12 mouse cellular contexts compared by ENCODE assay signal in the genomic region with DNA sequence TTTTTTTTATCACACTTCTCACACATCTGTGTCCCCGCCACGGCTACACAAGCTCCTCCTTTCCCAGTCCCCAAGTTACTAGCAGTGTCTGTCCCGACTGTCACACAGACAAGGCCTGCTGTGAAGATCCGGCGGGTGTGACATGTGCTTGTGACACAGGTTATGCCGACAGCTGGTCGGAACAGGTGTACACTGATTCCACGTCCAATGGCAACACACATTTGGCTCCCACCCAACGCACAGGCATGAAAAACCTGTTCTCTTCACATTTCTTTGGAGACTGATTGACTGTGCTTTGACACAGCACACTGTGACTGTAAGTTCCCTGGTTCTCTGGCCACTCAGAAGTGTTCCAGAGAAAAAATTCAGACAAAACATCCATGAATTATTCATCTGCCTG.
A peak's percentile ranks its signal among the peaks of the same experiment; 100 is the strongest.
DNase-seq lines count a peak whose midpoint lies in the region; ATAC-seq lines count a peak whose summit lies in the region.
"Had no signal": no experiment of that assay in that cellular context is flagged by ENCODE, and none has a peak within 500 bp of the region (broad histone marks: within the 10 kb centered on the region; RNA-seq: fewer than 3 reads in every experiment).

No protein-coding gene starts in this region.

- intact Hi-C loops in heart, postnatal 10 days (cut with DNase I) = no loop called here

- no peak for DNase-seq in forebrain, embryonic 11.5 days (ENCODE audit: low spot score)
- no peak for DNase-seq in forebrain, embryonic 10.5 days (ENCODE audit: extremely low spot score, low spot score)
- peak; percentile 4 for DNase-seq in urinary bladder, postnatal 14 days (ENCODE audit: low spot score)
- no peak for DNase-seq in urinary bladder, postnatal 10 days (ENCODE audit: low spot score)
- no peak for DNase-seq in heart, embryonic 10.5 days (ENCODE audit: low spot score)
- DNase-seq in adrenal gland, postnatal 4 days (ENCODE audit: low spot score in 2 of 2) = no peak
- no peak for DNase-seq in heart, postnatal 10 days
- DNase-seq: adrenal gland, postnatal 14 days had no signal

- H3K4me3 ChIP-seq in forebrain, embryonic 11.5 days (ENCODE audit: low read depth, low read length) = no peak overlapping the region
- H3K4me3 ChIP-seq in forebrain, embryonic 10.5 days = no peak overlapping the region
- H3K4me3 ChIP-seq in hindbrain, embryonic 16.5 days (ENCODE audit: low read length) = no peak overlapping the region
- H3K4me3 ChIP-seq in heart, embryonic 10.5 days = no peak overlapping the region
- H3K4me3 ChIP-seq: kidney, embryonic 15.5 days; left cerebral cortex, adult 2 months had no signal

- WGBS in forebrain, embryonic 11.5 days = 74% methylated on average over 9 of the region's 9 CpGs
- 83% methylated on average over 9 of the region's 9 CpGs for WGBS in forebrain, embryonic 10.5 days
- WGBS in hindbrain, embryonic 16.5 days = 32% methylated on average over 9 of the region's 9 CpGs
- 77% methylated on average over 9 of the region's 9 CpGs for WGBS in heart, embryonic 10.5 days

- no peaks in the 10 kb centered on the region for H3K4me1 ChIP-seq in forebrain, embryonic 11.5 days (replicated peaks; ENCODE audit: control insufficient read depth, insufficient read depth, low read length)
- H3K4me1 ChIP-seq in forebrain, embryonic 10.5 days = no peaks in the 10 kb centered on the region
- peaks cover 5% of the 10 kb centered on the region; the same call in 1 of the 2 replicates for H3K4me1 ChIP-seq in hindbrain, embryonic 16.5 days (ENCODE audit: control insufficient read depth, insufficient read depth, low read depth, low read length)
- no peaks in the 10 kb centered on the region for H3K4me1 ChIP-seq in heart, embryonic 10.5 days
- H3K4me1 ChIP-seq: kidney, embryonic 15.5 days had no signal

- peak; percentile 36; the same call in 1 of the 2 replicates for ATAC-seq in forebrain, embryonic 11.5 days (replicated peaks; ENCODE audit: low FRiP score)
- ATAC-seq in hindbrain, embryonic 16.5 days = peak; percentile 88

- no peak overlapping the region for H3K4me2 ChIP-seq in forebrain, embryonic 11.5 days (ENCODE audit: low read depth, low read length, severe bottlenecking)
- no peak overlapping the region for H3K4me2 ChIP-seq in hindbrain, embryonic 16.5 days (ENCODE audit: low read length)
- H3K4me2 ChIP-seq: kidney, embryonic 15.5 days had no signal

- H3K27ac ChIP-seq in forebrain, embryonic 11.5 days (ENCODE audit: low read depth, low read length) = no peak overlapping the region
- no peak overlapping the region for H3K27ac ChIP-seq in forebrain, embryonic 10.5 days
- no peak overlapping the region for H3K27ac ChIP-seq in hindbrain, embryonic 16.5 days (ENCODE audit: low read depth, low read length)
- H3K27ac ChIP-seq in heart, embryonic 10.5 days = no peak overlapping the region
- H3K27ac ChIP-seq: kidney, embryonic 15.5 days; left cerebral cortex, adult 2 months; liver, embryonic 14.5 days had no signal

- no peaks in the 10 kb centered on the region for H3K9me3 ChIP-seq in forebrain, embryonic 11.5 days (ENCODE audit: control insufficient read depth, low read length)
- no peaks in the 10 kb centered on the region for H3K9me3 ChIP-seq in forebrain, embryonic 10.5 days
- no peaks in the 10 kb centered on the region for H3K9me3 ChIP-seq in hindbrain, embryonic 16.5 days (ENCODE audit: control insufficient read depth, low read length)
- H3K9me3 ChIP-seq in heart, embryonic 10.5 days = no peaks in the 10 kb centered on the region
- H3K9me3 ChIP-seq: kidney, embryonic 15.5 days had no signal

- no peaks in the 10 kb centered on the region for H3K27me3 ChIP-seq in forebrain, embryonic 11.5 days (ENCODE audit: control insufficient read depth, insufficient read depth, low read length)
- no peaks in the 10 kb centered on the region for H3K27me3 ChIP-seq in forebrain, embryonic 10.5 days (ENCODE audit: poor library complexity, severe bottlenecking)
- H3K27me3 ChIP-seq in hindbrain, embryonic 16.5 days (replicated peaks; ENCODE audit: control insufficient read depth, insufficient read depth, low read length) = no peaks in the 10 kb centered on the region
- no peaks in the 10 kb centered on the region for H3K27me3 ChIP-seq in heart, embryonic 10.5 days (ENCODE audit: insufficient read depth, poor library complexity, severe bottlenecking)
- H3K27me3 ChIP-seq: kidney, embryonic 15.5 days had no signal

- no peaks in the 10 kb centered on the region for H3K36me3 ChIP-seq in forebrain, embryonic 11.5 days (ENCODE audit: control insufficient read depth, insufficient read depth, low read length)
- H3K36me3 ChIP-seq in forebrain, embryonic 10.5 days (replicated peaks) = no peaks in the 10 kb centered on the region
- no peaks in the 10 kb centered on the region for H3K36me3 ChIP-seq in hindbrain, embryonic 16.5 days (ENCODE audit: control insufficient read depth, insufficient read depth, low read length)
- no peaks in the 10 kb centered on the region for H3K36me3 ChIP-seq in heart, embryonic 10.5 days
- H3K36me3 ChIP-seq: kidney, embryonic 15.5 days had no signal

- no peak overlapping the region for H3K9ac ChIP-seq in forebrain, embryonic 11.5 days (ENCODE audit: low read length)
- no peak overlapping the region for H3K9ac ChIP-seq in hindbrain, embryonic 16.5 days (ENCODE audit: low read depth, low read length)
- H3K9ac ChIP-seq: kidney, embryonic 15.5 days; liver, embryonic 14.5 days had no signal
